23 mouse cellular contexts compared by ENCODE assay signal in the genomic region with DNA sequence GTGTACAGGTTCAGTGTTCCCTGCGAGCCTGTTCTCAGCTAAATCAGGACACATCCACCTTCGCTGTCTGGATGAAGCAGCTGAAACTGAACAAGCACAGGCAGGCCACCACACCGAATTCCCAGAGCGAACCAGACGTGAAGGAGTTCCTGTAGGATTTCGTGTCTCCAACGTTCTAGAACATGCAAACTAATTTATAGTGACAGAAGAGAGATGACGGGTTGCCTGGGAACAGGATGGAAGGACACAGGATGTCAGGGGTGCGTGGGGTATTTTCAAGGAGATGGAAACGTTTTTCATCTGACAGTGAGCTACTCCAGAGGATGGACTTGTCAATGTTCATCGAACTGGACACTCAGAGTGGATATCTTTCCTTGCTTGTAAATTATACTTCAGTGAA. TPM values are rescaled to one million over a fixed set of nuclear protein-coding genes. Genes with fewer than 3 reads are reported as not detected.
DNase-seq lines count a peak whose midpoint lies in the region; ATAC-seq and TF ChIP-seq lines count a peak whose summit lies in the region.
"Had no signal": no experiment of that assay in that cellular context is flagged by ENCODE, and none has a peak within 500 bp of the region (broad histone marks: within the 10 kb centered on the region; RNA-seq: fewer than 3 reads in every experiment).

No protein-coding gene starts in this region.

- TF ChIP-seq CTCF in forebrain, postnatal 0 days (IDR thresholded peaks at IDR 0.05; ENCODE audit: low read depth), result no peak

- H3K36me3 ChIP-seq in forebrain, embryonic 12.5 days (replicated peaks), result no peaks in the 10 kb centered on the region
- no peaks in the 10 kb centered on the region for H3K36me3 ChIP-seq in forebrain, postnatal 0 days (ENCODE audit: insufficient read depth)
- H3K36me3 ChIP-seq in hindbrain, embryonic 12.5 days, result no peaks in the 10 kb centered on the region
- H3K36me3 ChIP-seq in hindbrain, embryonic 16.5 days (ENCODE audit: control insufficient read depth, insufficient read depth, low read length), result no peaks in the 10 kb centered on the region
- H3K36me3 ChIP-seq in midbrain, embryonic 12.5 days, result no peaks in the 10 kb centered on the region
- H3K36me3 ChIP-seq in midbrain, embryonic 13.5 days, result no peaks in the 10 kb centered on the region
- no peaks in the 10 kb centered on the region for H3K36me3 ChIP-seq in embryonic facial prominence, embryonic 10.5 days (replicated peaks)
- H3K36me3 ChIP-seq: embryonic facial prominence, embryonic 15.5 days; heart, embryonic 12.5 days; hindbrain, embryonic 13.5 days had no signal

- ATAC-seq in forebrain, embryonic 12.5 days (ENCODE audit: low FRiP score), result no peak
- ATAC-seq in forebrain, postnatal 0 days, result no peak
- no peak for ATAC-seq in hindbrain, embryonic 12.5 days (ENCODE audit: low FRiP score)
- no peak for ATAC-seq in hindbrain, embryonic 16.5 days
- ATAC-seq in midbrain, embryonic 12.5 days (ENCODE audit: low FRiP score, low read depth), result no peak
- ATAC-seq in midbrain, embryonic 13.5 days, result no peak
- ATAC-seq: activated CD4-positive, CD25-positive, alpha-beta regulatory T cell, adult 4 months; inflammation-experienced regulatory T-cells, adult 6 months; intestine, postnatal 0 days; Patski had no signal

- no peak for DNase-seq in forebrain, postnatal 0 days
- no peak for DNase-seq in embryonic facial prominence, embryonic 10.5 days (ENCODE audit: low spot score)
- DNase-seq: adrenal gland, adult 2 months; adrenal gland, postnatal 25 days; cerebellum, adult 2 months; cerebellum, postnatal 10 days; gastrocnemius, adult 2 months; gastrocnemius, postnatal 25 days had no signal

- peak overlapping the region; percentile 20; the same call in 1 of the 2 replicates for H3K27ac ChIP-seq in forebrain, embryonic 12.5 days
- no peak overlapping the region for H3K27ac ChIP-seq in forebrain, postnatal 0 days (ENCODE audit: low read depth, low read length)
- H3K27ac ChIP-seq in hindbrain, embryonic 12.5 days, result peak overlapping the region; percentile 52; the same call in 1 of the 2 replicates
- H3K27ac ChIP-seq in hindbrain, embryonic 16.5 days (ENCODE audit: low read depth, low read length), result no peak overlapping the region
- H3K27ac ChIP-seq in midbrain, embryonic 12.5 days (replicated peaks), result peak overlapping the region; percentile 63
- no peak overlapping the region; the same call in 1 of the 2 replicates for H3K27ac ChIP-seq in midbrain, embryonic 13.5 days
- H3K27ac ChIP-seq in embryonic facial prominence, embryonic 10.5 days (replicated peaks), result peak overlapping the region; percentile 44
- H3K27ac ChIP-seq: embryonic facial prominence, embryonic 15.5 days; gastrocnemius, adult 2 months had no signal

- H3K4me3 ChIP-seq in forebrain, embryonic 12.5 days (replicated peaks), result no peak overlapping the region
- no peak overlapping the region for H3K4me3 ChIP-seq in forebrain, postnatal 0 days (ENCODE audit: low read depth, low read length)
- H3K4me3 ChIP-seq in hindbrain, embryonic 12.5 days, result no peak overlapping the region
- no peak overlapping the region for H3K4me3 ChIP-seq in hindbrain, embryonic 16.5 days (ENCODE audit: low read length)
- no peak overlapping the region for H3K4me3 ChIP-seq in midbrain, embryonic 12.5 days
- H3K4me3 ChIP-seq in midbrain, embryonic 13.5 days (replicated peaks), result no peak overlapping the region
- H3K4me3 ChIP-seq in embryonic facial prominence, embryonic 10.5 days, result no peak overlapping the region
- H3K4me3 ChIP-seq: embryonic facial prominence, embryonic 15.5 days; erythroblast, embryonic 14.5 days; gastrocnemius, adult 2 months; heart, embryonic 12.5 days; hindbrain, embryonic 13.5 days had no signal

- H3K9me3 ChIP-seq in forebrain, embryonic 12.5 days, result no peaks in the 10 kb centered on the region
- no peaks in the 10 kb centered on the region for H3K9me3 ChIP-seq in forebrain, postnatal 0 days (ENCODE audit: low read length)
- no peaks in the 10 kb centered on the region for H3K9me3 ChIP-seq in hindbrain, embryonic 12.5 days (replicated peaks)
- H3K9me3 ChIP-seq in hindbrain, embryonic 16.5 days (ENCODE audit: control insufficient read depth, low read length), result no peaks in the 10 kb centered on the region
- no peaks in the 10 kb centered on the region for H3K9me3 ChIP-seq in midbrain, embryonic 12.5 days
- no peaks in the 10 kb centered on the region for H3K9me3 ChIP-seq in midbrain, embryonic 13.5 days
- no peaks in the 10 kb centered on the region for H3K9me3 ChIP-seq in embryonic facial prominence, embryonic 10.5 days
- H3K9me3 ChIP-seq: embryonic facial prominence, embryonic 15.5 days; heart, embryonic 12.5 days; hindbrain, embryonic 13.5 days had no signal

- H3K9ac ChIP-seq in forebrain, embryonic 12.5 days, result no peak overlapping the region
- no peak overlapping the region for H3K9ac ChIP-seq in forebrain, postnatal 0 days
- H3K9ac ChIP-seq in hindbrain, embryonic 12.5 days, result no peak overlapping the region
- no peak overlapping the region for H3K9ac ChIP-seq in hindbrain, embryonic 16.5 days (ENCODE audit: low read depth, low read length)
- no peak overlapping the region for H3K9ac ChIP-seq in midbrain, embryonic 12.5 days (replicated peaks)
- no peak overlapping the region for H3K9ac ChIP-seq in midbrain, embryonic 13.5 days (replicated peaks)
- H3K9ac ChIP-seq: embryonic facial prominence, embryonic 15.5 days; heart, embryonic 12.5 days; hindbrain, embryonic 13.5 days had no signal

- peaks cover 73% of the 10 kb centered on the region for H3K4me1 ChIP-seq in forebrain, embryonic 12.5 days
- 0 out of 2 replicates have a peak, but pooled peaks cover 7% of the 10 kb centered on the region for H3K4me1 ChIP-seq in forebrain, postnatal 0 days (ENCODE audit: insufficient read depth)
- peaks cover 28% of the 10 kb centered on the region for H3K4me1 ChIP-seq in hindbrain, embryonic 12.5 days
- H3K4me1 ChIP-seq in hindbrain, embryonic 16.5 days (ENCODE audit: control insufficient read depth, insufficient read depth, low read depth, low read length), result peaks cover 6% of the 10 kb centered on the region; the same call in 1 of the 2 replicates
- peaks cover 60% of the 10 kb centered on the region for H3K4me1 ChIP-seq in midbrain, embryonic 12.5 days
- peaks cover 59% of the 10 kb centered on the region for H3K4me1 ChIP-seq in midbrain, embryonic 13.5 days (replicated peaks)
- H3K4me1 ChIP-seq in embryonic facial prominence, embryonic 10.5 days, result peaks cover 71% of the 10 kb centered on the region

- WGBS in forebrain, embryonic 12.5 days, result 81% methylated on average over 11 of the region's 11 CpGs
- 76% methylated on average over 11 of the region's 11 CpGs for WGBS in forebrain, postnatal 0 days
- 60% methylated on average over 11 of the region's 11 CpGs for WGBS in hindbrain, embryonic 12.5 days
- WGBS in hindbrain, embryonic 16.5 days, result 51% methylated on average over 11 of the region's 11 CpGs
- WGBS in midbrain, embryonic 12.5 days, result 64% methylated on average over 11 of the region's 11 CpGs
- 54% methylated on average over 11 of the region's 11 CpGs for WGBS in midbrain, embryonic 13.5 days
- WGBS in embryonic facial prominence, embryonic 10.5 days, result 69% methylated on average over 11 of the region's 11 CpGs

- no peaks in the 10 kb centered on the region for H3K27me3 ChIP-seq in forebrain, embryonic 12.5 days
- no peaks in the 10 kb centered on the region for H3K27me3 ChIP-seq in forebrain, postnatal 0 days (ENCODE audit: insufficient read depth, low read length)
- no peaks in the 10 kb centered on the region for H3K27me3 ChIP-seq in hindbrain, embryonic 12.5 days
- H3K27me3 ChIP-seq in hindbrain, embryonic 16.5 days (replicated peaks; ENCODE audit: control insufficient read depth, insufficient read depth, low read length), result no peaks in the 10 kb centered on the region
- no peaks in the 10 kb centered on the region for H3K27me3 ChIP-seq in midbrain, embryonic 12.5 days
- H3K27me3 ChIP-seq in midbrain, embryonic 13.5 days, result no peaks in the 10 kb centered on the region
- peaks cover 30% of the 10 kb centered on the region; the same call in 1 of the 2 replicates for H3K27me3 ChIP-seq in embryonic facial prominence, embryonic 10.5 days (replicated peaks; ENCODE audit: low read depth, poor library complexity, severe bottlenecking)
- H3K27me3 ChIP-seq: CH12.LX; embryonic facial prominence, embryonic 15.5 days; hindbrain, embryonic 13.5 days; Patski had no signal

- no peak overlapping the region for H3K4me2 ChIP-seq in forebrain, embryonic 12.5 days
- H3K4me2 ChIP-seq in forebrain, postnatal 0 days (ENCODE audit: low read depth), result no peak overlapping the region
- no peak overlapping the region for H3K4me2 ChIP-seq in hindbrain, embryonic 12.5 days (replicated peaks)
- no peak overlapping the region for H3K4me2 ChIP-seq in hindbrain, embryonic 16.5 days (ENCODE audit: low read length)
- H3K4me2 ChIP-seq in midbrain, embryonic 12.5 days (replicated peaks), result no peak overlapping the region
- no peak overlapping the region for H3K4me2 ChIP-seq in midbrain, embryonic 13.5 days (replicated peaks)
- H3K4me2 ChIP-seq: embryonic facial prominence, embryonic 15.5 days; heart, embryonic 12.5 days; hindbrain, embryonic 13.5 days had no signal

RNA-seq across cellular contexts. Expression of a gene that starts 32.7 kb away (rescaled TPM):
- polyA plus RNA-seq in forebrain, embryonic 12.5 days (2016; fragmentation: Nextera tagmentation; extraction: Ambion mirVana), result 161 and 182 TPM in 2 replicates
- 53.8 and 65.9 TPM in 2 replicates for total RNA-seq in forebrain, postnatal 0 days (2014; rRNA removed)
- polyA plus RNA-seq in forebrain, postnatal 0 days (2015; fragmentation: Nextera tagmentation; extraction: Ambion mirVana), result 48.2 and 49.9 TPM in 2 replicates
- 128 and 131 TPM in 2 replicates for polyA plus RNA-seq in hindbrain, embryonic 12.5 days (2016; fragmentation: Nextera tagmentation; extraction: Ambion mirVana)
- 23.0 and 44.5 TPM in 2 replicates for polyA plus RNA-seq in hindbrain, embryonic 16.5 days (2015; fragmentation: Nextera tagmentation; extraction: Ambion mirVana)
- polyA plus RNA-seq in midbrain, embryonic 12.5 days (2016; fragmentation: Nextera tagmentation; extraction: Ambion mirVana), result 211 and 227 TPM in 2 replicates
- polyA plus RNA-seq in midbrain, embryonic 13.5 days (2015; fragmentation: Nextera tagmentation; extraction: Ambion mirVana), result 112 and 133 TPM in 2 replicates
- polyA plus RNA-seq in embryonic facial prominence, embryonic 10.5 days (2016; fragmentation: Nextera tagmentation; extraction: Ambion mirVana), result 86.3 and 111 TPM in 2 replicates
- total RNA-seq: granulocyte monocyte progenitor cell, adult 5-6 weeks had no signal
- polyA plus RNA-seq: activated CD4-positive, CD25-positive, alpha-beta regulatory T cell, adult 4 months; inflammation-experienced regulatory T-cells, adult 6 months had no signal

RNA-seq across cellular contexts. Expression of a gene that starts 47.9 kb away (rescaled TPM):
- polyA plus RNA-seq in forebrain, embryonic 12.5 days (2016; fragmentation: Nextera tagmentation; extraction: Ambion mirVana), result 728 and 759 TPM in 2 replicates
- total RNA-seq in forebrain, postnatal 0 days (2014; rRNA removed), result 628 and 701 TPM in 2 replicates
- 1,510 and 1,858 TPM in 2 replicates for polyA plus RNA-seq in forebrain, postnatal 0 days (2015; fragmentation: Nextera tagmentation; extraction: Ambion mirVana)
- 728 and 823 TPM in 2 replicates for polyA plus RNA-seq in hindbrain, embryonic 12.5 days (2016; fragmentation: Nextera tagmentation; extraction: Ambion mirVana)
- 1,192 and 1,343 TPM in 2 replicates for polyA plus RNA-seq in hindbrain, embryonic 16.5 days (2015; fragmentation: Nextera tagmentation; extraction: Ambion mirVana)
- 768 and 803 TPM in 2 replicates for polyA plus RNA-seq in midbrain, embryonic 12.5 days (2016; fragmentation: Nextera tagmentation; extraction: Ambion mirVana)
- 973 and 974 TPM in 2 replicates for polyA plus RNA-seq in midbrain, embryonic 13.5 days (2015; fragmentation: Nextera tagmentation; extraction: Ambion mirVana)
- 716 and 739 TPM in 2 replicates for polyA plus RNA-seq in embryonic facial prominence, embryonic 10.5 days (2016; fragmentation: Nextera tagmentation; extraction: Ambion mirVana)

RNA-seq across cellular contexts. Expression of a gene that starts 55.6 kb away (rescaled TPM):
- polyA plus RNA-seq in forebrain, embryonic 12.5 days (2016; fragmentation: Nextera tagmentation; extraction: Ambion mirVana), result 54.5 and 55.6 TPM in 2 replicates
- 17.3 and 22.8 TPM in 2 replicates for total RNA-seq in forebrain, postnatal 0 days (2014; rRNA removed)
- 60.5 and 68.0 TPM in 2 replicates for polyA plus RNA-seq in forebrain, postnatal 0 days (2015; fragmentation: Nextera tagmentation; extraction: Ambion mirVana)
- polyA plus RNA-seq in hindbrain, embryonic 12.5 days (2016; fragmentation: Nextera tagmentation; extraction: Ambion mirVana), result 49.5 and 54.5 TPM in 2 replicates
- 51.3 and 52.8 TPM in 2 replicates for polyA plus RNA-seq in hindbrain, embryonic 16.5 days (2015; fragmentation: Nextera tagmentation; extraction: Ambion mirVana)
- 50.8 and 57.3 TPM in 2 replicates for polyA plus RNA-seq in midbrain, embryonic 12.5 days (2016; fragmentation: Nextera tagmentation; extraction: Ambion mirVana)
- 54.2 and 56.7 TPM in 2 replicates for polyA plus RNA-seq in midbrain, embryonic 13.5 days (2015; fragmentation: Nextera tagmentation; extraction: Ambion mirVana)
- 54.2 and 55.7 TPM in 2 replicates for polyA plus RNA-seq in embryonic facial prominence, embryonic 10.5 days (2016; fragmentation: Nextera tagmentation; extraction: Ambion mirVana)

RNA-seq across cellular contexts. Expression of a gene that starts 55.7 kb away (rescaled TPM):
- 41.5 and 42.1 TPM in 2 replicates for polyA plus RNA-seq in forebrain, embryonic 12.5 days (2016; fragmentation: Nextera tagmentation; extraction: Ambion mirVana)
- total RNA-seq in forebrain, postnatal 0 days (2014; rRNA removed), result 21.8 and 25.5 TPM in 2 replicates
- 34.8 and 40.2 TPM in 2 replicates for polyA plus RNA-seq in forebrain, postnatal 0 days (2015; fragmentation: Nextera tagmentation; extraction: Ambion mirVana)
- polyA plus RNA-seq in hindbrain, embryonic 12.5 days (2016; fragmentation: Nextera tagmentation; extraction: Ambion mirVana), result 31.6 and 38.6 TPM in 2 replicates
- polyA plus RNA-seq in hindbrain, embryonic 16.5 days (2015; fragmentation: Nextera tagmentation; extraction: Ambion mirVana), result 32.3 and 45.5 TPM in 2 replicates
- polyA plus RNA-seq in midbrain, embryonic 12.5 days (2016; fragmentation: Nextera tagmentation; extraction: Ambion mirVana), result 39.7 and 43.6 TPM in 2 replicates
- 34.2 and 37.0 TPM in 2 replicates for polyA plus RNA-seq in midbrain, embryonic 13.5 days (2015; fragmentation: Nextera tagmentation; extraction: Ambion mirVana)
- 34.8 and 38.0 TPM in 2 replicates for polyA plus RNA-seq in embryonic facial prominence, embryonic 10.5 days (2016; fragmentation: Nextera tagmentation; extraction: Ambion mirVana)

Comparison
In these comparisons a context has a peak if more than half of its experiments do, and no peak if none do; other contexts are left out.
1. H3K27ac ChIP-seq: peak in forebrain, embryonic 12.5 days (single experiment), hindbrain, embryonic 12.5 days (single experiment), midbrain, embryonic 12.5 days (single experiment) and embryonic facial prominence, embryonic 10.5 days (single experiment); none in forebrain, postnatal 0 days (single experiment), hindbrain, embryonic 16.5 days (single experiment) and midbrain, embryonic 13.5 days (single experiment).